Mouse (Mus musculus): Measurements from ENCODE around the gene Rnf123. TPM values are rescaled to one million over a fixed set of nuclear protein-coding genes. Genes with fewer than 3 reads are reported as not detected.

The Rnf123 gene
- 100 to 1,000 TPM; 128 to 157 TPM for total RNA-seq (2021)
- long read RNA-seq, experiment 1, full-length matches to known transcripts = 86 of 201 reads
- long read RNA-seq, experiment 1, partial matches to known transcripts = 49 of 201 reads
- long read RNA-seq, experiment 1, other reads (novel, unspliced or antisense) = 66 of 201 reads
- long read RNA-seq, experiment 2, full-length matches to known transcripts = 112 of 199 reads
- long read RNA-seq, experiment 2, partial matches to known transcripts = 30 of 199 reads
- long read RNA-seq, experiment 2, other reads (novel, unspliced or antisense) = 57 of 199 reads

DNA sequence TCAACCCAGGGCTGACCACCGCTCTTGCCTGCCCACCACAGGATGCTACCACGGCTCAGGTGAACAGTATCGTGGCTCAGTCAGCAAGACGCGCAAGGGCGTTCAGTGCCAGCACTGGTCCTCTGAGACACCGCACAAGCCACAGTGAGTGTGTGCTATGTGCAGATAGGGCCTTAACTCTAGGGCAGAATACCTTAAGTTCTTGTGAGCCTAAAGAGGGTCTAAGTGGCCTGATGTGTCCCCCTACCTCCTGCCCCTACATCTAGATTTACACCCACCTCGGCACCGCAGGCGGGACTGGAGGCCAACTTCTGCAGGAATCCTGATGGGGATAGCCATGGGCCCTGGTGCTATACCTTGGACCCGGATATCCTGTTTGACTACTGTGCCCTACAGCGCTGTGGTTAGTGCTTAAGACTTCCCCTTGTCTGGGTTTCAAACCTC, at the start of gene Rnf123:
TSS of gene Rnf123 (minus strand) at position 359 of the 444 bp plus-strand sequence.
- intact Hi-C loops (cut with DNase I) = no loop called here
- Histone ChIP-seq H3K27ac (no peak within 1 kb of the TSS), H3K4me3 (no peak within 1 kb of the TSS)
- TF ChIP-seq CTCF (IDR thresholded peaks at IDR 0.05) = no peak
- DNase-seq = no peak

- intact Hi-C loops (cut with DNase I) = no loop called here
- no peak overlapping the region for H3K27ac ChIP-seq
- no peak for DNase-seq
- no peak for TF ChIP-seq CTCF (IDR thresholded peaks at IDR 0.05)
- H3K4me3 ChIP-seq = no peak overlapping the region
Measured at GRCm38 (mm10) chr9:108132373-108132772, 49.2 kb upstream of the Rnf123 start.

DNA sequence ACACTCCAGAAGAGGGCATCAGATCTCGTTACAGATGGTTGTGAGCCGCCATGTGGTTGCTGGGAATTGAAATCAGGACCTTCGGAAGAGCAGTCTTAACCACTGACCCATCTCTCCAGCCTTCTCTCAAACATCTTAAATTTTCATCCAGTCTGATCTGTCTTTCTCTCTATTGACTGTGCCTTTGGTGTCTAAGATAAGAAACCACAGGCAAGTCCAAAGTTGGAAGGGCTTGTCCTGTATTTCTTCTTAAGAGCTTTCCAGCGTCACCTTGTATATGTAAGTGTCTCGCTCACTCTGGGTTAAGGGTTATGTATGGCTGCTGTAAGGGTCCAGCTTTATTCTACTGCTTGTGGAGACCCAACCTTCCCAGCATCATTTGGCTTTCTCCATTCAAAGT, 48.4 kb upstream of the Rnf123 start:
- H3K27ac ChIP-seq = no peak overlapping the region
- no peak for DNase-seq

GRCm38 (mm10) chr9:108129042-108129948, 46.1 kb upstream of the Rnf123 start:
- Histone ChIP-seq H3K27ac (no peak overlapping the region), H3K4me3 (no peak overlapping the region)
- intact Hi-C loops (cut with DNase I) = no loop called here
- TF ChIP-seq CTCF (IDR thresholded peaks at IDR 0.05) = no peak
- DNase-seq = no peak

More for the DNA sequence above, 48.4 kb upstream of the Rnf123 start:
- TF ChIP-seq CTCF (IDR thresholded peaks at IDR 0.05) = no peak
- no peak overlapping the region for H3K4me3 ChIP-seq
- intact Hi-C loops (cut with DNase I) = no loop called here

DNA sequence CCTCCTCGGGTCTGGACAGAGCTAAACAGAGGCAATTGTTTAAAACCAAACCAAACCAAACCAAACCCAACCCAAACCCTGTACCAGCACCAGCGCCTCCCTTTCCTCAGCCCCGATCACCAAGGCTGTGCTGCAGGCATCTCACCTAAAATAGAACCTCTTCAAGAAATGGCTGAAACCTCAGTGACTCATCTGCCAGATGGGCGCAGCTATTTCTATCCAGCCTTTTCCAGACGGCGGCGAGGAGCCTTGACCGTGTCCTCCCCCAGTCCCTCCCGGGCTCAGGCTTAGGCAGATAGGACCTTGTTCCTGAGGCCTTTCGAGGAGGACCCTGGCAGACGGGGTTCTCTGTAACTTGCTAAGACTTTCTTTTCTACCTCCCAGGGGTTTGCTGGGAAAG, 45.1 kb upstream of the Rnf123 start:
- Histone ChIP-seq H3K27ac (no peak overlapping the region), H3K4me3 (no peak overlapping the region)
- intact Hi-C loops (cut with DNase I) = no loop called here
- no peak for TF ChIP-seq CTCF (IDR thresholded peaks at IDR 0.05)
- no peak for DNase-seq

DNA sequence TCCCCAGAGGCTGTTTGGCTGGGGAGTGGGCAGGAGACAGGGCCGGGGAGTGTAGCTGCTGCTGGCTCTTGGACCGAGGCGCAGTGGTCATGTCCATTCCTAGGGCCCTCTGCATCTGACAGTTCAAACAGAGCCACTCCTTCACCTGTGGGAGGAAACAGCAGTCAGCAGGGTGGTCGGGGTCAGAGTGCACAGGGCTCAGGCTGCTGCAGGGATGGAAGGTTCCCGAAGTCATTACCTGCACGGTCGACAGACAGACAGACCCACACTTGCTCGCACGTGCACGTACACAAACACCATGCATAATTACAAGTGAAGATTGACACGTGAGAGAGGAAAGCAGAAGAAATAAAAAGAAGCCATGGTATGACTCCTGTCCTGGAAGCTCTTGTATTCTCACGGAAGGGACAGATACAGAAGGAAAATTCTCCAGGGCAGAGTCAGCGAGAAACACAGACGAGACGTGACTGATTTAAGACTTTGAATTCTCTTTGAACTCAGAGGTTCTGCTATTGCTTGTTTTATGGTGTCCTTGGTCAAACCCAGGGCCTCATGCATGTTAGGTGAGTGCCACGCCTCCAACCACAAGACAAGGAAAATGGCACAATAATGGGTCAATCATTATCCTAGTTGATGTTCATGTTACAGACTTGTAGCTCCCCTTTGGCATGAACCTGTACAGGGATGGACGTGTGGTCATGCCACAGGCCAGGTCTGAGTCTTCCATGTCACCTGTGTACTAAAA, 43.5 kb upstream of the Rnf123 start:
- DNase-seq = no peak
- intact Hi-C loops (cut with DNase I) = no loop called here
- no peak overlapping the region for H3K27ac ChIP-seq
- TF ChIP-seq CTCF (IDR thresholded peaks at IDR 0.05) = no peak
- H3K4me3 ChIP-seq = no peak overlapping the region

- Histone ChIP-seq H3K27ac (no peak overlapping the region), H3K4me3 (no peak overlapping the region)
- DNase-seq = no peak
- intact Hi-C loops (cut with DNase I) = no loop called here
- TF ChIP-seq CTCF (IDR thresholded peaks at IDR 0.05) = no peak
Measured at GRCm38 (mm10) chr9:108125731-108126130, 42.6 kb upstream of the Rnf123 start.

DNA sequence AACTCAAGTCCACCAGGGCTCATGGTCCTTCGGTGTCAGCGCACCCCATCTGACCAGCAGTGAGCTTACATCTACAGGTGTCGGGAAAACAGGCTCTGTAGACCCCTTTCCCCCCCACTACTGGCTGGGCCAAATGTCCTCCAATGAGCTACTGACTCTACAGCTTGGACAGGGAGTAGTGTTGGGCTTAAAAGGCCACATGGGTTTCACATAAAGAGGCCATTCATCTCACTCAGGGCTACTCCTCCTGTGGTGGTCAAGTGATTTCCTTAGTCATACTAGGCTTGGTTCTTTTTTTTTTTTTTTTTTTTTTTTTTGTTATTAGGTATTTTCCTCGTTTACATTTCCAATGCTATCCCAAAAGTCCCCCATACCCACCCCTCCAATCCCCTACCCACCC, 40.8 kb upstream of the Rnf123 start:
- intact Hi-C loops (cut with DNase I) = no loop called here
- Histone ChIP-seq H3K4me3 (no peak overlapping the region), H3K27ac (no peak overlapping the region)
- TF ChIP-seq CTCF (IDR thresholded peaks at IDR 0.05) = no peak
- DNase-seq = no peak

GRCm38 (mm10) chr9:108121170-108121969, 38.2 kb upstream of the Rnf123 start:
- TF ChIP-seq CTCF (IDR thresholded peaks at IDR 0.05) = no peak
- peak; percentile 69 for DNase-seq
- Histone ChIP-seq H3K27ac (peak overlapping the region; percentile 79), H3K4me3 (no peak overlapping the region)
- intact Hi-C loops (cut with DNase I) = no loop called here

- H3K27ac ChIP-seq = peak overlapping the region; percentile 79
- intact Hi-C loops (cut with DNase I) = no loop called here
Measured at GRCm38 (mm10) chr9:108120671-108121070, 37.5 kb upstream of the Rnf123 start.

DNA sequence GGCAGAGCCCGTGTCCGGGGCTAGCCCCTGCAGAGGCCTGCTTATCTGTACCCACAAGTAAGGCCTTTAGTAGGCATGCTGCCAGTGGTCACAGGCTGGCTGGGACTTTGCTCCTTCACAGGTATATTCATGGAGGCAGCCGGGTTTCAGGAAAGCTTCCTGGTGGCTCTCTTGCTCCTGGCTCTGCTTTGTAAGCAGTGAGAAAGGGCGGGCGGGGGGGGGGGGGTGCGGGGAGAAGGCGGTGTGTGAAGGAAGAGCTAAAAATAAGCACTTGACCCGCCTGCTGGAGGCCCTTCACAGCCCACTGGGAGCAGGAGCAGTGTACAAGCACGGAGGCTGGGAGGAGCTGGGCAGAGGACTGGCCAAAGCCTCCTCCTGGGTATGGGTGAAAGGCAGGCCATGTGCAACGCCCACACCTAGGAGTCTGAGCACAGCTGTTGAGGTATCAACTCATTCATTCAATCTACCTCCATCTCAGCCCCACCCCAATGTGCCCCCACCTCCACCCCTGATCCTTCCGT, 36.8 kb upstream of the Rnf123 start:
- DNase-seq = peak; percentile 83
- Histone ChIP-seq H3K4me3 (no peak overlapping the region), H3K27ac (peak overlapping the region; percentile 86)
- intact Hi-C loops (cut with DNase I) = no loop called here
- TF ChIP-seq CTCF (IDR thresholded peaks at IDR 0.05) = no peak

More at GRCm38 (mm10) chr9:108120671-108121070, 37.5 kb upstream of the Rnf123 start:
- DNase-seq = no peak
- no peak overlapping the region for H3K4me3 ChIP-seq
- TF ChIP-seq CTCF (IDR thresholded peaks at IDR 0.05) = no peak

GRCm38 (mm10) chr9:108117143-108117542, 34.0 kb upstream of the Rnf123 start:
- DNase-seq = no peak
- intact Hi-C loops (cut with DNase I) = no loop called here
- no peak for TF ChIP-seq CTCF (IDR thresholded peaks at IDR 0.05)
- no peak overlapping the region for H3K27ac ChIP-seq
- H3K4me3 ChIP-seq = no peak overlapping the region
